Mouse (Mus musculus) myocyte (in vitro differentiated cells): ENCODE measurements at regions not wholly inside any gene's neighbourhood (a gene's known extent, or its start where the extent isn't known, plus 50 kb on each side); places are given as distances from the start of the nearest gene placed in this dataset.

Source experiments
- E2F4 ChIP-seq: IDR thresholded peaks from one replicate; pipeline ENCODE4 v1.6.1; 2011; ENCODE audit warnings: mild to moderate bottlenecking, control low read depth, moderate library complexity; ENCODE audit not compliant: insufficient read depth
- MAX ChIP-seq: IDR thresholded peaks from one replicate; pipeline ENCODE4 v1.6.1; 2011; ENCODE audit warnings: low read depth, mild to moderate bottlenecking, control low read depth
- POLR2AphosphoS2 ChIP-seq: IDR thresholded peaks from one replicate; pipeline ENCODE4 v1.6.1; 2011; ENCODE audit warnings: low read depth, control low read depth; ENCODE audit not compliant: insufficient read length
- REST ChIP-seq: IDR thresholded peaks from one replicate; pipeline ENCODE4 v1.6.1; 2011; ENCODE audit warnings: mild to moderate bottlenecking, control low read depth, moderate library complexity; ENCODE audit not compliant: insufficient read depth, insufficient read length
- TCF12 ChIP-seq: IDR thresholded peaks from one replicate; pipeline ENCODE4 v1.6.1; 2011; ENCODE audit warnings: mild to moderate bottlenecking, control low read depth; ENCODE audit not compliant: poor library complexity, insufficient read depth, severe bottlenecking

DNA sequence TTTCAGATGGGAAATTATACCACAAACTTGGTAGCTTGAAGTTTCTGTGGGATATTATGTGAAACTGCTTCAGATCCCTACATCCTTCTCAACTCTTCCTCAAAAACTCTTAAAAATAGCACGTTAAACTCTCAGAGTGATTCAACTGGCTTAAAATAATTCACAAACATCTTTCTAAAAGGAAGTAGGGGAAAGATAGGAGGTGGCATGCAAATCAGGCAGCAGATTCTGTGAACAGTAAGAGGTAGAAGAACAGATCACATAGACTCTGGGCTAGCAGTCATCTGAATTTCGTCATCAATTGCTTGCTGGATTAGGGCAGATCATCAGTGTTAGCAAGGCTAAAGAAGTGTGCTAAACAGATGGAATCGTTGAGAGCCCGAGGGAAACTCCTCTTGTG lies 133.9 kb upstream of the Cited2 start:
- TF ChIP-seq TCF12 (no peak), REST (no peak), MAX (no peak), E2F4 (no peak), POLR2AphosphoS2 (no peak)
